Mouse (Mus musculus) CD4-positive, CD25-positive, alpha-beta regulatory T cell, adult 2 months (primary cell): ENCODE data around the gene Tmem178.

Experiments
- DNase-seq: peaks from one replicate; pipeline ENCODE4 v3.0.0-alpha.2; 2012; ENCODE audit warnings: low read depth, low spot score

The Tmem178 gene

GRCm38 (mm10) chr17:81047930-81048564 is 103.6 kb downstream of the Tmem178 start:
- no peak for DNase-seq
